Mouse (Mus musculus) gastrocnemius, postnatal 14 days (tissue): ENCODE measurements around the gene Adcy1. TPM values are rescaled to one million over a fixed set of nuclear protein-coding genes. Genes with fewer than 3 reads are reported as not detected.

Experiments
- DNase-seq: peaks from one replicate; pipeline ENCODE4 v3.0.0; 2021; ENCODE audit warnings: mixed read lengths
- intact Hi-C: fragments of 180-260 bp; cut with DNase I; formaldehyde crosslinking; loops from one replicate; pipeline ENCODE4 v1.15.1; 2025; ENCODE audit warnings: low total_unique reads
- total RNA-seq, 2 experiments: library from RNA; stranded (reverse); gene quantifications; 2 replicates each; pipeline ENCODE4 v1.2.3; 2021

Adcy1 gene
- total RNA-seq, 2 experiments from 2014 or later: 1.1 to 2.5 TPM

DNA sequence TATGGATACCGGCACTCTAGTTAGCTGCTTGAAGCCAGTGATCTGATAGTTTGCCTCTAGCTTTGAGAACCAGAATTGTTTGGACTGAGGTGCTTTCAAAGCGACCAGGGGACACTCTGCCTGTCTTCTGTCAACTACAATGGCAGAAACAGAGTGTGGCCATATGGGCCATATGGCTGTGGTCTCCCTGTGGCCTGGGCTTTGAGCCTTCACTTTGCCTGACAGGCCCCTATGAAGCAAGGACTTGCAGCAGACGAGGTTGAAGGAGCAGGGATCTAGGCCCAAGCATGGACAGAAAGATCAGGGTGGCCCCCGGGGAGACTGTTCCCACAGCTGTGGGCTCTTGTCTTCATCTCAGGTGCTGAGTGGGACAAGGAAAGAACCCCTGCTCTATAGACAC lies 4.0 kb downstream of the Adcy1 start:
- intact Hi-C loops: no loop called here
- no peak for DNase-seq

DNA sequence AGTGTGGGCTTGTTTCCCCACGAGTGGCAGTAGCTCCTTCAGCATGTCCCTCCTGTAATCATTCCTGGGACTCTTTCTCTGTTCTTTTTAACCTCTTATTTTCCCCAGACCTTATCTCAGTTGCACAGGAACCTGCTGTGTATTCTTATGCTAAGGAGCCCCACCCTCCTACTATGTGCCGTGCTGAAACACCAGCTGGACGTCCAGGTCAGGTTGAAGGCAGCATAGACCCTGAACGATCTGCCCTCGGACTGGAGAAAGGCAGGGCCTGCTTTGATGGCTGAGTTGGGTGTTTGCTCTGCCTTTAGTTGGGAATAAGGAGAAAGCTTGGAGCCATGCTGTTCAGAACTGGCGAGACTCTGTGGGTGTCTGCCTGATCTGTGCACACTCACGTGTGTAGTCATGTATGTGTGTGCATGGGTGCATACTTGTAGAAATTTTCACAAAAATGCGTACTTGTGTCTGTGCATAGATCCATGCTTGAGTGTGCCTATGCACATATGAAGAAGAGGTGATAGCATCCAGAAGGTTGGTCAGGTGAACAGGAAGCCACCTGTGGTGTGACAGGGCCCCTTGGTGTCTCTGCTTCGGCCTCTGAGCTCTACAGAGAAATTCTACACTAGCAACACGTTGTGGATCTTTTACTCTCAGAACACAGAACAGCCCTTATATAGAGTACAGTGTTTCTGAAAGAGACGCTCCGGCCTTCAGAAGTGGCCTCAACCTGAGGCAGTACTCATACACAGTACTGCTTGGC lies 5.4 kb downstream of the Adcy1 start:
- intact Hi-C loops: no loop called here
- DNase-seq: no peak

GRCm38 (mm10) chr11:7069762-7070161 lies 6.5 kb downstream of the Adcy1 start:
- DNase-seq: no peak
- intact Hi-C loops: no loop called here

DNA sequence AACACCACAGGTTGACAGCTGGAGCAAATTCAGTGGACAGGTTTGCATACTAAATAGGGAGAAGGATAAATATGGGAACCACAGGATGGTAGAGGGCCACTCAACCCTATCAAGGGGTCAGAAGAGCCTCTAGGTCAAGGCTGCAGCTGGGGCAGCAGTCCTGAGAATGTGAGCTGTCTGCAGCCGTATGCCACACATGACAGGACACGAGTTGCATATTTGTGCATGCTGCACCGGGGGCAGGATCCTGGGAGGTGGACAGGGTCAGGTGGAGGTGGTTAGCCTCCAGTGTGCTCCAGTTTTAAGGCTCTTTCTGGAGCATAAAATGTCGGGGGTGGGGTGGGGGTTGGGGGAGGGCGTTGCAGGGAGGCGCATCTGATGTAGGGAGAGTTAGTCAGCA lies 8.3 kb downstream of the Adcy1 start:
- no peak for DNase-seq
- intact Hi-C loops: no loop called here

GRCm38 (mm10) chr11:7073556-7073955 lies 10.3 kb downstream of the Adcy1 start:
- DNase-seq: no peak
- intact Hi-C loops: no loop called here

DNA sequence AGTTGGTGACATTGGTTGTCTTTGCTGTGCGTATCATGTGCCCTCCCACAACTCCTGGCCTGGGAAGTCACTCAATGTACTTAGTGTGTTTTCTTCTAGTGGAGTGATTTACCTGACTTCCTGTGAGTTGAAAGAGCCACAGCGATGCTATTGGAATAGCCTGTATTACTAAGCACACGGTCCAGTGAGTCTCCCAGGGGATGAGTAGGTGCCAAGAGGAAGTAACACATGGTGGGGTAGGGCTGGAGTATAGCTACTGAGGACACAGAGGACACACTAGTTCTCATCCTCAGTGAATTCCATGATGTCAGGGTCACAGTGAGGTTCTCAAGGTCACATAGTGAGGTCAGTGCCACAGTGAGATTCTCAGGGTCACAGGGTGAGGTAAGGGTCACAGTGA lies 13.2 kb downstream of the Adcy1 start:
- intact Hi-C loops: loop anchor here (2.0 kb wide), 1 partner anchor 36 kb away; no protein-coding TSS in a partner anchor
- no peak for DNase-seq

- intact Hi-C loops: no loop called here
- DNase-seq: no peak
These were observed 18.6 kb downstream of the Adcy1 start for GRCm38 (mm10) chr11:7081893-7082292.

- intact Hi-C loops: no loop called here
These were observed 20.6 kb downstream of the Adcy1 start for GRCm38 (mm10) chr11:7083911-7084310.

GRCm38 (mm10) chr11:7085184-7085583 lies 21.9 kb downstream of the Adcy1 start:
- intact Hi-C loops: no loop called here
- DNase-seq: no peak

More at GRCm38 (mm10) chr11:7083911-7084310, 20.6 kb downstream of the Adcy1 start:
- no peak for DNase-seq

- DNase-seq: no peak
- intact Hi-C loops: no loop called here
These were observed 27.8 kb downstream of the Adcy1 start for GRCm38 (mm10) chr11:7091120-7091519.

GRCm38 (mm10) chr11:7094844-7095243 lies 31.6 kb downstream of the Adcy1 start:
- no peak for DNase-seq
- intact Hi-C loops: no loop called here

DNA sequence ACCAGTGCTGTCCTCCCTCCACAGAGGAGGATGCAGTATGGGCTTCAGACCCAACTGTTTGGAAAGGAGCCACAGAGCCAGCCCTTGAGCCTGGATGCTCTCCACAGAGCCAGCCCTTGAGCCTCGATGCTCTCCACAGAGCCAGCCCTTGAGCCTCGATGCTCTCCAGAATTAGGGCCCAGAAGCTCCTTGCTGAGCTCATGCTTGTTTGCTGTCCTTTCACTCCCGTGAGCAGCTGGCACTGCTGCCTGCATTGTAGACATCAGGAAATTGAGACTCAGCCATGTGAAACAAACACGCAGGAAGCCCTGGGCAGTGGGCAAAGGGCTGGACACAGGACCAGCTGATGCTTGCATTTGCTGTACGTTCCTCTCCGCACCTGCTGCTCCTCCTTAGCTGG lies 38.4 kb downstream of the Adcy1 start:
- DNase-seq: no peak
- intact Hi-C loops: no loop called here

- DNase-seq: no peak
- intact Hi-C loops: no loop called here
These were observed 39.2 kb downstream of the Adcy1 start for GRCm38 (mm10) chr11:7102256-7103194.

GRCm38 (mm10) chr11:7105337-7105736 lies 42.0 kb downstream of the Adcy1 start:
- no peak for DNase-seq
- intact Hi-C loops: no loop called here

DNA sequence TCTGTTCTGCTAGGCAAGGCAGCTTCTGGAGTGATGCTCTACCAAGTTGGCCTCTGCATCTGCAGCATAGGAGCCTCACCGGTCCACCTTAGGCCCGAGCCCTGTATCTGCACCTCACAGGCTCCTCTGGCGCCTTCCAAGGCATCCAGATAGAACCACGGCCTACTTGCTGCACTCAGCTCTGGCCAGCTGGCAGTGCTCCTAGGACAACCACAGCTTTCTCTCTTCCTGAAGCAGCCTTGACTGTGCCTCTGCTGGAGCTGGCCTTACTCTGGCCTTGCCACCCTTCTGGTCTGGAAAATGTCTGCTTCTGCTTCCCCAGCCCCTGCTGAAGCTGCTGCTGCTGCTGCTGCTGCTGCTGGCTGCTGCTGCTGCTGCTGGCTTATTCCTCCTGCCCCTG lies 45.8 kb downstream of the Adcy1 start:
- intact Hi-C loops: no loop called here
- peak; percentile 13 for DNase-seq

GRCm38 (mm10) chr11:7113046-7113445 lies 49.8 kb downstream of the Adcy1 start:
- intact Hi-C loops: loop anchor here (2.0 kb wide), 1 partner anchor 36 kb away; no protein-coding TSS in a partner anchor
- no peak for DNase-seq

DNA sequence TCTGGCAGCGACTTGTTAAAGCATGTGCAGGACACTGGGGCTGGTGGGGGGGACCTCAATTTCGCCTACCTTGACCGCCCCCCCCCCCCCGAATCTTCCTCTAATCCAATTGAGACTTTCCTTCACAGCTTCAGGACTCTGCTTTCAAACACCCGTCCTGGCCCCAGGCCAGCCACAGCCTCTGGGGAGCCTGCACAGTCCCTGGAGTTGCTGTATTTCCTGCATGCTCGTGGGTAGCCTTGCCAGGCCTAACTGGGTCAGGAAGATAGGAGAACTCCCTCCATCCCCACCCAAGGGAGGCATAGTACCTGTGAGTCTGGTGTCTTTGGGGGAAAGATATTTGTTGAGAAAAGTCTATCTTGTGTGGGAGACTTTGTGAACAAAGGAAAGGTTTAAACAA lies 50.4 kb downstream of the Adcy1 start:
- no peak for DNase-seq
- intact Hi-C loops: loop anchor here (2.0 kb wide), 1 partner anchor 37 kb away; no protein-coding TSS in a partner anchor

DNA sequence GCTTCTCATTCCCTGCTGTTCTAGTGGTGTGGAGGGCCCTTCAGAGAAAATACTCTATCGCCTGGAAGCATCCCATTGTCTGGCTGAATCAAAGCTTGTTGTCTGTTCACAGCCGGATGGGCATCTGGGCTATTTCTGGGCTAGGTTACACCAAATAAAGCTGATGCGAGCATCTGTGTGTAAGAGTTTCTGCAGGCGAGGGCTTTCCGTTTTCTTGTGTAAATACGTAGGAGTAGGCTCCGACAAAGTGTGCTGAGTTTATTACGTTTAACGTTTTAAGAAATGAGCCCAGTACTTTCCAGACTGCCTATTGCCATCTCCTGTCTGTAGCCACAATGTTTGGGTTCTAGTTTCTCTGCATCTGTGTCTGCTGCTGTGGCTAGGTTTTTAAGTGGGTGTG lies 51.0 kb downstream of the Adcy1 start:
- no peak for DNase-seq
- intact Hi-C loops: no loop called here

DNA sequence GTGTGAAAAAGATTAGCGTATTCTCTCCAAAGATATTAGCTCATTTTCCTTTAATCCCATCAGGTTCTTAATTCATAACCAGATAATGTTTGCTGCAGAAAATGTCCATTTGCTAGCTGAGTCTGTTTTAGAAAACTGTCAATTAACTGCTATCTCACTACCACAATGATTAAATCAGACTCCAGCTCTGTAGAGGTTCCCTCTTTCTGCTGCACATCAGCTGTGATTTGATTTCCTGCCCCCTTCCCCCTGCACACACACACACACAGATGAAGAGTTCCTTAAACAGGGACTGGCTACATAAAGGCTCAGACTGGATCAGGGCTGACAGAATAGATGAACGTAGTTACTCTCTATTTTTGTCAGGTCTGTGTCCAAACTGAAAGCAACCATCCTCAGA lies 53.4 kb downstream of the Adcy1 start:
- intact Hi-C loops: no loop called here
- no peak for DNase-seq

DNA sequence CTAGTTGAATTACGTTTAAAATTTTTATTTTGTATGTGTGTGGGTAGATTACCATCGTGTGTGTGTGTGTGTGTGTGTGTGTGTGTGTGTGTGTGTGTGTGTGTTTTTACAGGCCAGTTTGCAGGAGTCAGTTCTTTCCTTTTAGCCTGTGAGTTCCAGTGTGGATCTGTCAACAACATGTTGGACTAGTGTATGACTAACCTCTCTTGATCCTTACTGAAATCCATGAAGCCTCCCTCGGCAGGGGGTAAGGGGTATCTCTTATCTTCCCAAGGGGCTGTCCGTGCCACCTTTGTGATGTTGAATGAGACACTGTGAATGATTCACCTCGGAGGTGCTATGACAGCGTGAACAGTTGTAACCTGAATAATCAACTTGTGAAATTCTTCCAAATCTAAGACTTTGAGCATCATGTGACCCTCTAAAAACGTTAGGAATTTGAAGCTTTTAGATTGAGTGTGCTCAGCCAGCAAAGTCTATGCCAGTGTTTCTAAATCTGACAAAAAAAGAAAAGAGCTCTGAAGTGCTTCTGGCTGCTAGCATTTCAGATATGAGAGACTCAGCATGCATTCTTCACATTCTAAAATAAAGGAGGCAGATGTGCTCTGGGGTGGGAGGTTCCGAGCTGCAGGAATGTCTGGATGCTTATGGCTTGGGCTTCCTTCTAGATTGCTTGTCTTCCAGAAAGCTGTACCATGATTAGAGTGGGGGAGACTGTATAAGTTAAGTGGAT lies 66.2 kb downstream of the Adcy1 start:
- no peak for DNase-seq
- intact Hi-C loops: no loop called here
